Mouse (Mus musculus): ENCODE data around the gene Ccr6. TPM values are rescaled to one million over a fixed set of nuclear protein-coding genes. Genes with fewer than 3 reads are reported as not detected.
A peak's percentile ranks its signal among the peaks of the same experiment; 100 is the strongest.
"Not testable (repeated sequence)": the region's sequence is repeated elsewhere in the genome, so short reads cannot be mapped to it uniquely, and the experiment has no call there.

The Ccr6 gene
- total RNA-seq, 2 experiments from 2014 or later: 0.31 TPM; not detected in 1

DNA sequence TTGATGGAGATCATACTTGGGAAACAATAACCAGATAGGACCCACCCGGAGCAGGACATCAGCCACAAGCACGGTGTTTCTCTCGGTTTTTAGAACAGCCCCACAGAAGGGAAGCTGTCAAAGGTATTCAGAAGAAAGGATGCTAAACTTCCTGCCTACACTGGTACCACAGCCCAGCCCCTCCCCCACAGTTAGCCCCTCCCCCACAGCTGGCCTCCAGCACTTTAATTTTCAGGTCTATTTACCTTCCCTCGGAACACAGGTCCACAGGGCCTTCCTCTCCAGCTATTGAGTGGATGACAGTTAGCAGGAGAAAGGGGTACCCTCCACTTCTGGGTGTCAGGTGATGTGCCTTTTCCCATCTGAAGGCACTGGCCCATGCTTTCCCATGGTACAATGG lies 4.7 kb downstream of the Ccr6 start:
- no peak for DNase-seq (ENCODE audit: low spot score in 2 of 2)
- no peak for TF ChIP-seq CTCF (conservative IDR thresholded peaks at IDR 0.05)
- Histone ChIP-seq H3K4me3 (no peak overlapping the region), H3K27ac (0 out of 2 replicates have a peak overlapping the region, but pooled peaks have one; percentile 82)

DNA sequence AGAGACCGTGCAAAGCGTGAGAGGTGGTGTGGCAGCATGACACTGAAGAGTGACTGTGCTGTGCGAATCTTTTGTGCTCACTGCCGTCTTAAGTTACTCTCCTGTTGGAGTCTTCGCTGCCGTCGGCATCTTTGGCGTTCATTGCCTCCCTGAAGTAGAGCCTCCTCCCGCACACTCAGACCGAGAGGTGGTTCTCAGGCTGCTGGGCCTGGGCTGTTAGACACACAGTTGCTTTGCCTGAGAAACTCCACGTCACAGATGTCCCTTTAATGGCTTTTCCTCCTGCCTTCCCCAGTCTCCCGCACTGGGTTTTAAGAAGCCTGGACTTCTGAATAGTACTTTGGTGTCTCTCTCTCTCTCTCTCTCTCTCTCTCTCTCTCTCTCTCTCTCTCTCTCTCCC lies 5.8 kb downstream of the Ccr6 start:
- no peak for TF ChIP-seq CTCF (conservative IDR thresholded peaks at IDR 0.05)
- DNase-seq (ENCODE audit: low spot score in 2 of 2): no peak

GRCm38 (mm10) chr17:8242186-8242585 lies 6.3 kb downstream of the Ccr6 start:
- no peak overlapping the region for H3K4me3 ChIP-seq
- DNase-seq (ENCODE audit: low spot score in 2 of 2): no peak
- TF ChIP-seq CTCF (conservative IDR thresholded peaks at IDR 0.05): no peak
- no peak overlapping the region for H3K27ac ChIP-seq

More for the DNA sequence above, 5.8 kb downstream of the Ccr6 start:
- no peak overlapping the region for H3K4me3 ChIP-seq
- no peak overlapping the region for H3K27ac ChIP-seq

- Histone ChIP-seq H3K4me3 (no peak overlapping the region), H3K27ac (no peak overlapping the region)
- no peak for TF ChIP-seq CTCF (conservative IDR thresholded peaks at IDR 0.05)
- DNase-seq (ENCODE audit: low spot score in 2 of 2): no peak
These were observed 8.3 kb downstream of the Ccr6 start for GRCm38 (mm10) chr17:8244124-8244523.

DNA sequence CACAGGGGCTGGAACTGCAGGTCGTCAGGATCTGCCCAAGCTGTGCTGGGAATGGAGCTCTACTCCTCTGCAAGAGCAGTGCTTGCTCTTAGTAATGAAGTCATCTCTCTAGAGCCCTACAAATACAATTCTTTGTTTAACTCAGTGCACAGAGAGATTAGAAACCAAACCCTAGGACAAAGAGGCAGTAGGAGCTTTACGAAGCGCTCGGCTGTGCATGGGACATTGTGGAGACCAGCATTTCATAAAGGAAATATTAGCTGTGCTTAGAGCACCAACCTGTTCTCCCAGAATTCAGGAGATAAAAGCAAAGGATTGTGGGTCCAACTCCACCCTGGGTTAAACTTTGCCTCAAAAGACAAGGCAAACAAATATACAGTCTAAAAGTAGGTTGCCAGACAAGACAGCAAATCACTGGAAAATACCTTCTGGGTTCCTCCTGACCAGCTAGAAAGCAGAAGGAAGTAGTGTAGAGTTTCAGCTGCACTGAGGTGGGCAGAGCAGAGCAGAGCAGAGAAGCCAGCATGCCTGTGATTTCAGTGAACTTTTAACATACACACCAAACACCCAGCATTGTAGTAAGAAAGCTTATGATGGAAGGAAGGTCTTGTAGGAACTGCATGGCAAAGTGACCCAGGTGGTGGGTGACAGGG lies 10.4 kb downstream of the Ccr6 start:
- no peak for DNase-seq (ENCODE audit: low spot score in 2 of 2)
- no peak for TF ChIP-seq CTCF (conservative IDR thresholded peaks at IDR 0.05)
- Histone ChIP-seq H3K4me3 (no peak overlapping the region), H3K27ac (no peak overlapping the region)

DNA sequence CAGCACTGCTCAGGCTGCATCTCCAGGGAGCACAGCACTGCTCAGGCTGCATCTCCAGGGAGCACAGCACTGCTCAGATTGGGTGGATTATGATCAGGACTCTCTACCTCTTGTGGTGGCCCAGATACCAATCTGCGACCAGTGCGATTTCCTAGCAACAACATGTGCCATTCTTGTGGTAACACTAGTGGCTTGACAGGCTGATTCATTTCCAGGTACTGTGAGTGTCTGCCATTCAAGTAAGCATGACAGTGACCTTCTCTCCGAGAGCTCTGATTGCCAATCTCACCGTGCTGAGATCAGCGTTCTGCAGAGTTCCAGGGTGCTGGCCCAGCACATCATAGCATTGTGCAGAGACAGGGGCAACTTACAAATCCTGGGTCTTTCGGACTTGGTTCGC lies 15.9 kb downstream of the Ccr6 start:
- no peak overlapping the region for H3K27ac ChIP-seq
- no peak for DNase-seq (ENCODE audit: low spot score in 2 of 2)
- H3K4me3 ChIP-seq: no peak overlapping the region
- no peak for TF ChIP-seq CTCF (conservative IDR thresholded peaks at IDR 0.05)

GRCm38 (mm10) chr17:8254268-8254667 lies 18.4 kb downstream of the Ccr6 start:
- no peak for TF ChIP-seq CTCF (conservative IDR thresholded peaks at IDR 0.05)
- Histone ChIP-seq H3K4me3 (no peak overlapping the region), H3K27ac (no peak overlapping the region)
- DNase-seq (ENCODE audit: low spot score in 2 of 2): no peak

DNA sequence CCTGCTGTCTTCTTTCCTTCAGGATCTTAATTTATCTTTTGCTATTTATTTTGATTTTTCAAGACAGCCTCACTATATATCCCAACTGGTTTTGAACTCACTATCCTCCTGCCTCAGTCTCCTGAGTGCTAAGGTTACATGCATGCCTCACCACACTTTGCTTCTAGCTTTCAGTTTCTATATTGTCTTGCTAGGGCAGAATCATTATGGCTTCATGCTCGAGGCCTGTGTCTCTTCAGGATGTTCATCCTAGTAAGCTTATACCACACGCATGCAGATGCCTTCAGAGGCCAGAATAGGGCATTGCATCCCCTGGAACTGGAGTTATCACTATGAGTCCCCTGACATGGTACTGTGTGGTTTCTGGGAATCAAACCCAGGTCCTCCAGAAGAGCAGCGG lies 19.1 kb downstream of the Ccr6 start:
- TF ChIP-seq CTCF (conservative IDR thresholded peaks at IDR 0.05): no peak
- DNase-seq (ENCODE audit: low spot score in 2 of 2): no peak
- no peak overlapping the region for H3K4me3 ChIP-seq
- no peak overlapping the region for H3K27ac ChIP-seq

DNA sequence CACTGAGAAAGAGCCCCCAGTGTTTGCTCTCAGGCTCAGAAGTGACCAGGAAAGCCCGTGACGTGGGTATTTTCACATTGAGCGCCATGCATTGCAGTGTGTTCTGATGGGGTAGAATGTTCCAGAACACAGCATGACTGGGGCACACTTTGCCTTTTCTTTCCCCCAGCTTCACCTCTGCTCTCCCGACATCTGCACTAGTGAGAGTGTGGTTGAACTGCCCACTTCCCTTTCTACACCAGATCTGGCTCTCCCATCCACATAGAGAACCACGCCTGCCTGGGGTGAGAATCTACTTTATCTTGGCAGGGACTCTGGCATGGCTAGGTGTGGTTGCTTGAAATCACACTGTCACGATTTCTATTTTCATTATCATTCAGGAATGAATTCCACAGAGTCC lies 19.7 kb downstream of the Ccr6 start:
- no peak overlapping the region for H3K27ac ChIP-seq
- TF ChIP-seq CTCF (conservative IDR thresholded peaks at IDR 0.05): no peak
- H3K4me3 ChIP-seq: no peak overlapping the region
- no peak for DNase-seq (ENCODE audit: low spot score in 2 of 2)

GRCm38 (mm10) chr17:8256982-8257381 lies 21.1 kb downstream of the Ccr6 start:
- DNase-seq (ENCODE audit: low spot score in 2 of 2): no peak
- H3K27ac ChIP-seq: no peak overlapping the region
- no peak overlapping the region for H3K4me3 ChIP-seq
- TF ChIP-seq CTCF (conservative IDR thresholded peaks at IDR 0.05): peak; percentile 59

DNA sequence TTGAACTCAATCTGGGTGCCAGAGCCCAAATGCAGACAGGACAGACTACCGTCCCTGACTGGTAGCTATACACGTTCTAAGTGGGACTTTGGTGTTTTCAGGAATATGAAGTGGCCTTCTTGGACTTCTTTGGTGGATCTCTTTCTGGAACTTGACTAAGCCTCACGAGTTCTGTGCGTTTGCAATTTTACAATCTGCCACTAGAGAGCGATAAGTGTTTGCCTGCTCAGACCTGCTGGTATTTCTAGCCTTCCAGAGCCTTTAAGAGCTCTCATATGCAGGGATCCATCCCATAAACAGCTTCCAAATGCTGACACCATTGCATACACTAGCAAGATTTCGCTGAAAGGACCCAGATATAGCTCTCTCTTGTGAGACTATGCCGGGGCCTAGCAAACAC lies 28.8 kb downstream of the Ccr6 start:
- peak; percentile 85 for TF ChIP-seq CTCF (conservative IDR thresholded peaks at IDR 0.05)
- peak; percentile 55 to 73 for DNase-seq (ENCODE audit: low spot score in 2 of 2)
- H3K4me3 ChIP-seq, H3K27ac ChIP-seq: not testable (repeated sequence)

- no peak overlapping the region for H3K27ac ChIP-seq
- no peak for TF ChIP-seq CTCF (conservative IDR thresholded peaks at IDR 0.05)
- H3K4me3 ChIP-seq: no peak overlapping the region
- DNase-seq (ENCODE audit: low spot score in 2 of 2): no peak
These were observed 36.4 kb downstream of the Ccr6 start for GRCm38 (mm10) chr17:8272054-8272749.

DNA sequence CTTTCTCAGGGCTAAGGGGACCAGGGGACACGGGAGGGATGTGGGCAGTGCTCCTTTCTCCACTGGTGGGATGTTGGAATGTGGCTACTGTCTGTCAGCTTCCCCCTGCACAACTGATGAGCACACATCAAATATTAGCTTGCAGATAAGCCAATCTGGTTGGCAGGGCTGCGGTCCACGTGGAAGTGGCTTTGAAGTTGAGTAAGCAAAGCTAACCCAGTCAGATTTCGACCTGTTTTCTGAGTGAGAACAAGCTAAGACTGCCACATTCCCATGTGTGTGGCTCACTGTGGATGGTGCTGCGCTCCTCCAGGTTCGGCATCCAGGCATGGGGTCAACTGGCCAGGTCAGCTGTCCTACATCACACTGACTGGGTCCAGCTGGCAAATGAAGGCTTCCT lies 37.1 kb downstream of the Ccr6 start:
- DNase-seq (ENCODE audit: low spot score in 2 of 2): no peak
- no peak overlapping the region for H3K4me3 ChIP-seq
- TF ChIP-seq CTCF (conservative IDR thresholded peaks at IDR 0.05): no peak
- no peak overlapping the region for H3K27ac ChIP-seq

- no peak for DNase-seq (ENCODE audit: low spot score in 2 of 2)
- no peak overlapping the region for H3K27ac ChIP-seq
- no peak overlapping the region for H3K4me3 ChIP-seq
- no peak for TF ChIP-seq CTCF (conservative IDR thresholded peaks at IDR 0.05)
These were observed 40.2 kb downstream of the Ccr6 start for GRCm38 (mm10) chr17:8276071-8276470.
